Mouse (Mus musculus) olfactory bulb, adult 2 months (tissue): ENCODE results near the gene Syne3.

Source experiments
- CTCF ChIP-seq: fragments of 200-500 bp; IDR thresholded peaks from 2 replicates; pipeline ENCODE4 v1.5.1; 2012; ENCODE audit warnings: low read depth, mild to moderate bottlenecking, low read length, moderate library complexity; ENCODE audit not compliant: insufficient read depth
- POLR2A ChIP-seq: fragments of 200-500 bp; IDR thresholded peaks from 2 replicates; pipeline ENCODE4 v1.6.1; 2012; ENCODE audit warnings: mild to moderate bottlenecking, low read depth, low read length, moderate library complexity; ENCODE audit not compliant: insufficient read depth

DNA sequence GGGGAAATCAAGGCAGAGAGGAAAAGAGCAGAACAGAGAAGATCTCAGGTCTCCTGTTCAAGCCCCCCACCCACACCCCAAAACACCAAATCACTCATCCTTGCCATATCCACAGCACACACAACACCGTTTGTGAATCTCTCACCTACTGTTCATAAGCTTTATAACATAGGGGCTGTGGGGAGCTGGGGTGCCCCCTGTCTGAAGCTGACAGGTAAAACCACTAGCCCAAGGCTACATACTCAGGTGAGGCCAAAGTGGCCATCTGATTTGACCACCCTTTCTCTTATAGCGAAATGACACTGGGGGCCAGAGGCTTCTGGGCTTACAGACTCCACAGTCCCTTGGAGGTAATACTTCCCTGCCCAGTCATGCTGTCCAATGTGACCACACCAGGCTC lies 1.5 kb downstream of the Syne3 start:
- TF ChIP-seq CTCF (no peak), POLR2A (no peak)
